Mouse (Mus musculus) liver, adult 2 months (tissue): Measurements from ENCODE around the gene Scd4. TPM values are rescaled to one million over a fixed set of nuclear protein-coding genes. Genes with fewer than 3 reads are reported as not detected.

Source experiments
- DNase-seq: peaks from one replicate; pipeline ENCODE4 v3.0.0-alpha.2; 2011; ENCODE audit warnings: low read depth, low spot score; ENCODE audit errors: extremely low read depth
- H3K27ac ChIP-seq: fragments of 200-500 bp; replicated peaks from 2 replicates; pipeline ENCODE4 v1.5.1; 2012; ENCODE audit warnings: low read depth, mild to moderate bottlenecking, control low read depth, inconsistent platforms, low read length; ENCODE audit not compliant: insufficient read depth
- H3K27me3 ChIP-seq: fragments of 200-500 bp; 2 replicates; pipeline ENCODE4 v1.6.1; 2012; ENCODE audit warnings: mild to moderate bottlenecking, moderate library complexity, low read length, inconsistent platforms; ENCODE audit not compliant: control insufficient read depth, insufficient read depth
- H3K36me3 ChIP-seq: fragments of 200-500 bp; 2 replicates; pipeline ENCODE4 v1.6.1; 2012; ENCODE audit warnings: low read length, inconsistent platforms; ENCODE audit not compliant: control insufficient read depth, insufficient read depth
- H3K4me1 ChIP-seq: fragments of 200-500 bp; 2 replicates; pipeline ENCODE4 v1.6.1; 2011; ENCODE audit warnings: low read length; ENCODE audit not compliant: control insufficient read depth, insufficient read depth
- H3K4me3 ChIP-seq: fragments of 200-500 bp; 2 replicates; pipeline ENCODE4 v1.5.1; 2011; ENCODE audit warnings: low read depth, mild to moderate bottlenecking, control low read depth, low read length, moderate library complexity; ENCODE audit not compliant: insufficient read depth
- H3K79me2 ChIP-seq: fragments of 200-500 bp; 2 replicates; pipeline ENCODE4 v1.6.1; 2012; ENCODE audit warnings: inconsistent platforms, mild to moderate bottlenecking, low read length, moderate library complexity; ENCODE audit not compliant: control insufficient read depth, insufficient read depth
- H3K9ac ChIP-seq: fragments of 200-500 bp; 2 replicates; pipeline ENCODE4 v1.6.1; 2012; ENCODE audit warnings: low read depth, mild to moderate bottlenecking, control low read depth, inconsistent platforms, low read length
- CTCF ChIP-seq: fragments of 200-500 bp; IDR thresholded peaks from 2 replicates; pipeline ENCODE4 v1.5.1; 2011; ENCODE audit warnings: low read depth, low read length, control low read depth
- POLR2A ChIP-seq: fragments of 200-500 bp; IDR thresholded peaks from 2 replicates; pipeline ENCODE4 v1.6.1; 2011; ENCODE audit warnings: low read length, control low read depth; ENCODE audit not compliant: insufficient read depth; ENCODE audit errors: extremely low read depth
- WGBS: fragments of 180-500 bp; shearing (Covaris S2); methylation state at CpG from one replicate; pipeline ENCODE4 v1.1.7; 2018; 5-methylcytosine and 5-hydroxymethylcytosine counted together
- polyA plus RNA-seq: library from polyadenylated mRNA; depleted of rRNA; stranded (reverse); fragments of >200 nt; gene quantifications from 2 replicates; pipeline ENCODE4 v1.2.3, GENCODE M21; 2012
- total RNA-seq: library from RNA; depleted of rRNA; stranded (reverse); fragments of >200 nt; gene quantifications from 2 replicates; pipeline ENCODE4 v1.2.3, GENCODE M21; 2014

Scd4 gene
- total and polyA plus RNA-seq, 2 experiments, result 0.07 to 0.09 TPM

- Histone ChIP-seq H3K4me1 (peaks cover 30% of the 10 kb centered on the region), H3K36me3 (no peaks in the 10 kb centered on the region), H3K79me2 (no peaks in the 10 kb centered on the region), H3K27ac (peak overlapping the region; percentile 95), H3K27me3 (no peaks in the 10 kb centered on the region), H3K4me3 (peak overlapping the region; percentile 52), H3K9ac (peak overlapping the region; percentile 65)
- WGBS, result under 1% methylated on average over 41 of the region's 41 CpGs
- peak; percentile 97 for DNase-seq
- TF ChIP-seq POLR2A, result peak; percentile 79
- no peak for TF ChIP-seq CTCF
These were observed 55.9 kb downstream of the Scd4 start for GRCm38 (mm10) chr19:44388475-44389428.

DNA sequence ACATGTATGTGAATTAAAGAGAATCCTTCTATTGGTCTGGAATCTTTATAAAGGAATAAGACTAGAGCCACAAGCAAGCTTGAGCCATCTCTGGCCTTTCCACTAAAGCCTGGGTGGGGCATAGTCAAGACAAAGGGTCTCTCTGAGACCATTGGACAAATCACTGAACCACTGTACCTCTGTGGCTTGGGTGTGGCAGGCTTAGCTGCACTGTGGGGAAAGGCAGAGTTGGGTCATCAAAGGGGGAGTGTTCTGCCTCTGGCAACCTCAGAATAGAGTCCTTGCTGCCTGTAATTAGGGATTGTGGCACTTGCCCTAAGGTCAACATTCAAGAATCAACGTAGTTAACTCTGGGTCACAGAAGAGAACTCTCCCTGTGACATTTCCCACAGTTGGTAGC is 56.6 kb downstream of the Scd4 start:
- Histone ChIP-seq H3K79me2 (no peaks in the 10 kb centered on the region), H3K4me1 (peaks cover 33% of the 10 kb centered on the region), H3K9ac (no peak overlapping the region), H3K27ac (peak overlapping the region; percentile 84), H3K27me3 (no peaks in the 10 kb centered on the region), H3K4me3 (no peak overlapping the region), H3K36me3 (no peaks in the 10 kb centered on the region)
- WGBS, result 12% methylated on average over 1 of the region's 1 CpGs
- TF ChIP-seq CTCF, result no peak
- no peak for TF ChIP-seq POLR2A
- peak; percentile 82 for DNase-seq

DNA sequence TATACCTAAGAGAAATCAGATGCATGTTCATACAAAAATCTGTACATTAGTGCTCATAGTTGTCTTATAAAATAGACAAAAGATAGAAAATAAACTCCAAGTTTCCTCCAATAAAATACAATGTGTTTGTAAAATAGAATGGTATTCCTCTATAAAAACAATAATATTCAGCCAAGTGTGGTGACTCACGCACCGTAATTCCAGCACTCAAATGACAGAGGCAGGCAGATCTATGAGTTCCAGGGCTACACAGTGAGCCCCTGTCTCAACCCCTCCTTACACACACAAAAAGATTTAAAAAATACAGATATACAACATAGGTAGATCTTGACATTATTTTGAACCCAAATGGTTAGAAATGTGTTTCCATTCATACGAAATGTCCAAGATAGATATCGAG is 59.0 kb downstream of the Scd4 start:
- no peak for DNase-seq
- Histone ChIP-seq H3K9ac (no peak overlapping the region), H3K4me3 (no peak overlapping the region), H3K4me1 (peaks cover 29% of the 10 kb centered on the region), H3K27ac (no peak overlapping the region), H3K79me2 (no peaks in the 10 kb centered on the region), H3K36me3 (peaks cover under 1% of the 10 kb centered on the region; the same call in 1 of the 2 replicates), H3K27me3 (no peaks in the 10 kb centered on the region)
- TF ChIP-seq CTCF (no peak), POLR2A (no peak)
- WGBS, result 77% methylated on average over 4 of the region's 4 CpGs

DNA sequence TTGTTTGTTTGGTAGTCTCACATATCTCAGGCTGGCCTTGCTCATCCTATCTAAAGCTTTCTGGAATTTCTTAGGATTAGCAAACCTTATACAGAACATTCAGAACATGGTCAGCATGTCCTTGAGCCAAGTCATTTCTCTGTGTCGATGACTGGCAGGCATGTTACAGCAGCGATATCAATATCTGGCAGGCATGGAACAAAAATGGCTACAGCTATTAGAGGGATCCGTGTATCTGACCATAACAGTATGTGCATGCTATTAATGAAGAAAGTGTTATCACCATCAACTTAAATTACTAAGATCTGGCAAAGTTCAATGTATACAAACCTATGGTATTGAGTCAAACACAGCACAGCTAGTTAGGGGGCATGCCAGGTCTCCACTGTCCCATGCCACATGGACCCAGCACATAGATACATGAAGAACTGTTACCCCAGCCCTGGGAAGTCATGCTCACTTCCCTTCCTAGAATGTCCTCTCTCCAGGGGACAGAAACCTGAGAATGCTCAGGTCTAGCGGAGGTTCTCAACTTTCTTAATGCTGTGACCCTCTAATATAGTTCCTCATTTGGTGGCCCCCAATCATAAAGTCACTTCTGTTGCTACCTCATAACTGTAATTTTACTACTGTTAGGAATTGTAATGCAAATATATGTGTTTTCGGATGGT is 59.6 kb downstream of the Scd4 start:
- 46% methylated on average over 5 of the region's 5 CpGs for WGBS
- Histone ChIP-seq H3K9ac (no peak overlapping the region), H3K79me2 (no peaks in the 10 kb centered on the region), H3K4me1 (peaks cover 30% of the 10 kb centered on the region), H3K27me3 (no peaks in the 10 kb centered on the region), H3K4me3 (no peak overlapping the region), H3K36me3 (peaks cover 4% of the 10 kb centered on the region; the same call in 1 of the 2 replicates), H3K27ac (no peak overlapping the region)
- TF ChIP-seq POLR2A (no peak), CTCF (no peak)
- no peak for DNase-seq

- H3K79me2 ChIP-seq, result no peaks in the 10 kb centered on the region
- H3K27me3 ChIP-seq, result no peaks in the 10 kb centered on the region
- peaks cover 22% of the 10 kb centered on the region for H3K4me1 ChIP-seq
- WGBS, result 15% methylated on average over 5 of the region's 5 CpGs
- DNase-seq, result peak; percentile 87
- H3K4me3 ChIP-seq, result no peak overlapping the region
- H3K36me3 ChIP-seq, result peaks cover 8% of the 10 kb centered on the region
- TF ChIP-seq CTCF (0 out of 2 replicates have a peak, but pooled peaks have one; percentile 7), POLR2A (no peak)
- H3K9ac ChIP-seq, result no peak overlapping the region
- peak overlapping the region; percentile 69 for H3K27ac ChIP-seq
These were observed 61.1 kb downstream of the Scd4 start for GRCm38 (mm10) chr19:44393962-44394422.
